Mouse (Mus musculus) CD4-positive, CD25-positive, alpha-beta regulatory T cell, adult 4 months (primary cell): ENCODE data around the gene Olfr186. TPM values are rescaled to one million over a fixed set of nuclear protein-coding genes. Genes with fewer than 3 reads are reported as not detected.
"Not testable (repeated sequence)": the region's sequence is repeated elsewhere in the genome, so short reads cannot be mapped to it uniquely, and the experiment has no call there.

Source experiments
- ATAC-seq: one replicate; pipeline ENCODE4 v1.8.0; 2017
- polyA plus RNA-seq, 2 experiments: library from polyadenylated mRNA; unstranded; fragments of 100-300 nt; shearing (Covaris generic); gene quantifications; one replicate each; pipeline ENCODE4 v1.2.1; 2017

The Olfr186 gene
- not detected for polyA plus RNA-seq

DNA sequence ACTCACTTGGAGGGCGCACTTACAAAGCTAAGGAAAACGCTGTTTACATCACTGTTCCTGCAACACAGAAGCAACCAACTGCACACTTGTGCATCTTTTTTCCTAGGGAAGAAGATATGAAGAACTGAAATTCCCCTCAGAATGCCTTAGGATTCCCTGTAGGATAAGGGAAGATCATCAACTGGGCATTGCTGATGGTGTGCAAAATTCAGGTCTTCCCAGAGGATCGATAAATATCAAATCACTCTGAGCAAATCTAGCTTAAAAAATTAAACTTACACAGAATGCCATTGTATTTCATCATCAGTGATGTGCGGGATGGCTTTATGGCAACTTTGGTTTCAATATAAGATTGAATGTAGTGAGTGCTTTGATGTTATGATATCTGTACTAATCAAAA, at the start of gene Olfr186:
TSS of gene Olfr186 (minus strand) at position 101 of the 400 bp plus-strand sequence.
- ATAC-seq = no peak

GRCm38 (mm10) chr16:59077905-59078304, 47.8 kb upstream of the Olfr186 start, which contains the start of gene Olfr190:
Gene Olfr190 (minus strand): TSS chr16:59078005.
- no peak for ATAC-seq

GRCm38 (mm10) chr16:59073520-59073919, 43.4 kb upstream of the Olfr186 start:
- no peak for ATAC-seq

GRCm38 (mm10) chr16:59071755-59072154, 41.7 kb upstream of the Olfr186 start:
- ATAC-seq = no peak

DNA sequence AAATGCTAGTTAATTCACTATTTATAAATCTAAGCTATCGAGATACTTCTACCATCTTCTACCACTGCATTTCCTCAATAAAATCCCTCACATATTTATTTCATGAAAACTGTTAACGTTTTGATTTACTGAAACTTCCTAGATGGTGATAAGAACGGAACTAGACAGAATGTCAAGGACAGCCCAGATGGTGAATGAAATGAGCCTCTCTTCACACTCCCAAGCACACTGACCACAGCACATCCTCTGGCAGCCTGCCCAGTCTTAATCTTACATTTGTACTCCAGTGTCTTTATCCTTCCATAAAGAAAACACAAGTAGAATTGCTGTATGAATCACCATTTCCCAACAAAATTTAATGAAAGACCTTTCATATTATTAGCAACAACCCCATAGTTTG, 32.3 kb upstream of the Olfr186 start:
- not testable (repeated sequence) for ATAC-seq

GRCm38 (mm10) chr16:59049286-59049685, 19.2 kb upstream of the Olfr186 start:
- ATAC-seq = not testable (repeated sequence)

- no peak for ATAC-seq
Observed at GRCm38 (mm10) chr16:59048860-59049259, 18.8 kb upstream of the Olfr186 start.

GRCm38 (mm10) chr16:59047579-59047978, 17.5 kb upstream of the Olfr186 start:
- no peak for ATAC-seq

DNA sequence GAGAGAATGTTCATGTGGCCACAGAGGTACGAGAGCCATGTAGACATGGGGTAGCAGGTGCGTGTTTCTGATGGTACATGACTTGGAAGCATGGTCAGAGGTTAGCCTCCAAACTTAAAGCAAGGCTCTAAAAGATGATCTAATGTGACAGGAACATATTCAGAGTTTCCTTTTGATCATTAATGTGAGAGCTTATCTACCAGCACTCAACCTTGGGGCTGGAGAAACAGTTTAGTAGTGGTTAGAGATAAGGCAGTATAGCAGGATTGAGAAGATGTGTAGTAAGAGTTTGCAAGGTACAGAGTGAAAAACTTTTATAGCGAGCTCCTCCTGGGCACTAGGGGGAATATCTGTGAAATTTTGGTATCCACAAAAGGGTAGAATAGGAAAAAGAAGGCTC, 15.7 kb upstream of the Olfr186 start:
- no peak for ATAC-seq

DNA sequence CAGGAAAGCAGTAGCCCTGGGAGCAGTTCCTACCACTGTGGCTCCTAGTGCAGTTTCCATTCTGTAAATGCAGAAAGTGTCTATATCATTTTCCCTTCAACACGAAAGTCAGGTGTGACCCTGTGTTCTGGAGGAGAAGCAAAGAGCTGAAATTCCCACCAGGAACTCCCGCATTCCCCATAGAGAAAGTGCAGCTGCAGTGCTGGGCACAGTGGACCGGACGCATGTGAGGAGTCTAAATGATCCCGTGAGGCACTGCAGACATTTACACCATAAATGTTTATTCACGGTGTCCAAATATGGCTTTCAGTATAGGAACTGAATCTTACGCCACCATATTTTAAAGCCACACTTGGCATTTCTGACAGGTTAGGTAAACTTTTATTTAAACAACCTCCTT, 9.6 kb upstream of the Olfr186 start, which contains the start of gene Olfr187:
TSS of gene Olfr187 (minus strand) at position 58 of the 400 bp plus-strand sequence.
- no peak for ATAC-seq

GRCm38 (mm10) chr16:59013357-59014018, 16.6 kb downstream of the Olfr186 start:
- ATAC-seq = peak; percentile 83

GRCm38 (mm10) chr16:59007146-59007545, 22.9 kb downstream of the Olfr186 start:
- ATAC-seq = peak; percentile 97

DNA sequence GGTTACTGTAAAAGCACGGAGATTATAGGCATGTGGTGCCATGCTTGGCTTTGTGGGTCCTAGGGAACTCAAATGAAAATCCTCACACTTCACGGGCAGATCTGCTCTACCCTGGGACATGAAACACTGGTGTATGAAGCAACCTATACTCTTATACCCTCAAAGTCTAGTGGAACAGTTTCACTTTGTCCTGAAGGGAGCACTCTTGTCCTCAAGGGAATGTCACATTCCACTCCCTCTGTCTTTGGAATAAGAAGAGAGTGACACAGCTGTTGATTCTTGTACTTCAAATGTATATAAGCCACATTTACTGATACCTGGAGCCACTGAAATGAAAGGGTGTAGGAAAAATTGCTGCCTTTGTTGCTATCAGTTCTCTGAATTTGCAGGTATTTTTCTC, 35.0 kb downstream of the Olfr186 start, which contains the start of gene Olfr183:
TSS of gene Olfr183 (plus strand) at position 301 of the 400 bp plus-strand sequence.
- ATAC-seq = no peak

Other genes starting within 250 kb of the Olfr186 start
- 1 to 10 TPM in 1 of 2 experiments, under 1 TPM in 1; 0.87 to 5.7 TPM for gene Olfr173, start 230.0 kb downstream of the Olfr186 start, polyA plus RNA-seq
- under 1 TPM in 1 of 2 experiments, not detected in 1; 0.27 TPM for gene Olfr175-ps1, start 203.5 kb downstream of the Olfr186 start, polyA plus RNA-seq
- not detected for gene Olfr177, start 155.5 kb downstream of the Olfr186 start, polyA plus RNA-seq
- gene Olfr178, start 138.2 kb downstream of the Olfr186 start, polyA plus RNA-seq = not detected
- gene Olfr181, start 101.5 kb downstream of the Olfr186 start, polyA plus RNA-seq = under 1 TPM in 1 of 2 experiments, not detected in 1; 0.23 TPM
- not detected for gene Olfr180, start 100.9 kb downstream of the Olfr186 start, polyA plus RNA-seq
- not detected for gene Olfr183, start 34.9 kb downstream of the Olfr186 start, polyA plus RNA-seq
- gene Olfr187, start 9.5 kb upstream of the Olfr186 start, polyA plus RNA-seq = not detected
- gene Olfr190, start 47.7 kb upstream of the Olfr186 start, polyA plus RNA-seq = under 1 TPM in 1 of 2 experiments, not detected in 1; 0.04 TPM
- not detected for gene Olfr191, start 59.5 kb upstream of the Olfr186 start, polyA plus RNA-seq
- gene Olfr193, start 81.6 kb upstream of the Olfr186 start, polyA plus RNA-seq = not detected
- not detected for gene Olfr194, start 90.8 kb upstream of the Olfr186 start, polyA plus RNA-seq
- not detected for gene Olfr195, start 116.8 kb upstream of the Olfr186 start, polyA plus RNA-seq
- gene Olfr196, start 140.2 kb upstream of the Olfr186 start, polyA plus RNA-seq = not detected
- gene Olfr198, start 173.2 kb upstream of the Olfr186 start, polyA plus RNA-seq = not detected
- not detected for gene Olfr199, start 189.5 kb upstream of the Olfr186 start, polyA plus RNA-seq
- gene Olfr201, start 242.3 kb upstream of the Olfr186 start, polyA plus RNA-seq = not detected